Mouse (Mus musculus): ENCODE measurements around the gene Lrp8. TPM values are rescaled to one million over a fixed set of nuclear protein-coding genes. Genes with fewer than 3 reads are reported as not detected.
A peak's percentile ranks its signal among the peaks of the same experiment; 100 is the strongest.

The Lrp8 gene
- total and polyA plus RNA-seq, 3 experiments, result 6.4 to 21.1 (median 14.2) TPM

DNA sequence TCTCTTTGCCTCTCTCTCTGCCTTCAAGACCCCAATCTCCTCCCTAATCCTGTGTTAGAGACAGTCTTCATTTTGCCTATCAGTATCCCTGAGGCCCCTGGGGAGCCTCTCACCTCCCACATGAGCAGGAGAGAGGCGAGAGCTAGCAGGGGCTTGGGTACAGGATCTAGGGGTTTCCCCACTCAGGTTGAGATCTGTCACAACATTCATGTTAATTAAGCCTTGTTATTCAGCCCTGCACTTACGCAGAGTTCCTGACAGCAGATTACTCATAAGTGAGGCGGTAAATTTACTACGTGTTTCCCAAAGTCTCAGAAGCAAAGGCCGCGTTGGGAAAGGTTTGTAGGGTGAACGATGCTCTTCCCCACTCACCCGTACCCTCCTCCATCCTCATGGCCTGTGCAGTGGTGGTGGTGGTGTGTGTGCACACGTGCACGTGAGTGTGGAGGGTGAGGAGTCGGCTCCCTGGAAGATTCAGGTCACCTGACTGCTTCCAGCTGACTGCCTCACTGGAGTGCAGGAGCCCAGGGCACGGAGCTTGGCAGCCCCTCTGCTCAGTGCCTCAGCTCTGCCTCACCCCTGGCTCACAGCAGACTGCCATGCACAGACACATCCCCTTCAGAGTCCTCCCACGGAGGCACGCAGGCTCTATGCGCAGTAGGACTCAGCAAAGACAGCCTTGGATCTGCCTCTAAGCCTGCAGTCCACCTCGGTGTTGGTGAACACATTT lies 18.1 kb downstream of the Lrp8 start:
- H3K79me2 ChIP-seq (replicated peaks; ENCODE audit: control insufficient read depth, extremely low read depth, insufficient read depth, poor library complexity, severe bottlenecking), result no peaks in the 10 kb centered on the region
- H3K9me3 ChIP-seq (replicated peaks; ENCODE audit: low read length), result no peaks in the 10 kb centered on the region
- no peak overlapping the region for H3K9ac ChIP-seq (ENCODE audit: insufficient read depth, low read depth)
- no peak overlapping the region for H3K27ac ChIP-seq (ENCODE audit: insufficient read depth, low read depth)
- H3K4me1 ChIP-seq (ENCODE audit: control insufficient read depth in 1 of 2, insufficient read depth in 2 of 2), result peaks cover 13 to 50% of the 10 kb centered on the region in 2 experiments
- in situ Hi-C loops (cut with MboI; ENCODE audit: low pct_ligation_motif_present, low pct_unique_long_range_greater_than_20kb, low sequenced_read_pairs) (no loop called here), dilution Hi-C loops (cut with MboI; ENCODE audit: extremely low pct_ligation_motif_present, extremely low pct_unique_long_range_greater_than_20kb, low sequenced_read_pairs) (no loop called here)
- H3K36me3 ChIP-seq (replicated peaks in 1 of 2; ENCODE audit: control insufficient read depth in 1 of 2, insufficient read depth in 1 of 2, low read length in 1 of 2), result peaks cover 0 to 74% of the 10 kb centered on the region in 2 experiments
- TF ChIP-seq USF1 (IDR thresholded peaks at IDR 0.05; ENCODE audit: low read depth, low read length), result no peak
- peak; percentile 88 for TF ChIP-seq BHLHE40 (IDR thresholded peaks at IDR 0.05; ENCODE audit: low read depth, low read length)
- H3K27me3 ChIP-seq (replicated peaks), result no peaks in the 10 kb centered on the region
- H3K4me3 ChIP-seq (replicated peaks in 1 of 3; ENCODE audit: low read depth in 2 of 3, low read length in 2 of 3, poor library complexity in 1 of 3), result peak overlapping the region in 1 of 3 experiments; percentile 28
- DNase-seq (ENCODE audit: extremely low read depth), result peak; percentile 55
- no peak overlapping the region for H3K4me2 ChIP-seq (ENCODE audit: insufficient read depth, low read depth, poor library complexity, severe bottlenecking)

DNA sequence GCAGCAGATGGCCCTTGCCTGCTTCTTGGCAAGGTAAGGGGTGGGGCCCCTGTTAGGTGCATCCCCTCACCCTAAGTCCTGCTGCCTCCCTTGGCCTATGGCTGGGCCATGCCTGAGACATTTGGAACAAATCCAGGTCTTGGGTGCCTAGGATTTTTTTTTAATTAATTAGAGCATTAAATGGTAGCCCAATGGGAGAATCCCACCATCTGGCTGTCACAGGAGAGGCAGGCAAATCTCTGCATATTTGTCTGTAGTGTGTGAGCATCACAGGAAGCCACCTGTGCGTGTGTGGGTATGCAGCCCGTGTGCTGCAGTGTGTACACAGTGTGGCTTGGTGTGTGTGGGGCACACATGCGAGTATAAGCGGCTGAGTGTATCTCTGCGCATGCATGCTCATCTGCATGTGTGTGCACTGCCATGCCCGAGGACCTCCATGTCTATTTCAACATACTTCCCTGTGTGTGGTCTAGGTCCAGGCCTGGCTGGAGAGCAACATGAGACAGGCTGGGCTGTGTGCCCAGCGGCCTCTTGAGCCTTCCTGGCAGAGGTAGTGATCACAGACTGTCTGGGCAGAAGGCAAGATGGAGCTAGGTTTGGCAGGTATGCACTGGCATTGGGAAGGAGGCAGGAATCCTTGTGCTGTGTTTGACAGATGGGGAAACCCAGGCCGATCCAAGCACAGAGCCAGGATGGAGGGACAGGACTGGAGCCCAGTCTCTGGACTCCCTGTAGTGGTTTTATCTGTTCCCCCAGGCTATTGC lies 19.0 kb downstream of the Lrp8 start:
- Histone ChIP-seq H3K9me3 (replicated peaks; ENCODE audit: low read length) (no peaks in the 10 kb centered on the region), H3K9ac (ENCODE audit: insufficient read depth, low read depth) (no peak overlapping the region), H3K4me1 (ENCODE audit: control insufficient read depth in 1 of 2, insufficient read depth in 2 of 2) (peaks cover 13 to 50% of the 10 kb centered on the region in 2 experiments), H3K27me3 (replicated peaks) (no peaks in the 10 kb centered on the region), H3K36me3 (replicated peaks in 1 of 2; ENCODE audit: control insufficient read depth in 1 of 2, insufficient read depth in 1 of 2, low read length in 1 of 2) (peaks cover 0 to 74% of the 10 kb centered on the region in 2 experiments), H3K4me2 (ENCODE audit: insufficient read depth, low read depth, poor library complexity, severe bottlenecking) (no peak overlapping the region), H3K4me3 (replicated peaks in 1 of 3; ENCODE audit: low read depth in 2 of 3, low read length in 2 of 3, poor library complexity in 1 of 3) (no peak overlapping the region), H3K79me2 (replicated peaks; ENCODE audit: control insufficient read depth, extremely low read depth, insufficient read depth, poor library complexity, severe bottlenecking) (no peaks in the 10 kb centered on the region), H3K27ac (ENCODE audit: insufficient read depth, low read depth) (no peak overlapping the region)
- in situ Hi-C loops (cut with MboI; ENCODE audit: low pct_ligation_motif_present, low pct_unique_long_range_greater_than_20kb, low sequenced_read_pairs) (no loop called here), dilution Hi-C loops (cut with MboI; ENCODE audit: extremely low pct_ligation_motif_present, extremely low pct_unique_long_range_greater_than_20kb, low sequenced_read_pairs) (no loop called here)
- DNase-seq (ENCODE audit: extremely low read depth), result no peak
- TF ChIP-seq NELFE (IDR thresholded peaks at IDR 0.05; ENCODE audit: low read depth, low read length) (no peak), ZNF384 (IDR thresholded peaks at IDR 0.05; ENCODE audit: low read depth, low read length) (no peak), SIN3A (IDR thresholded peaks at IDR 0.05; ENCODE audit: low read length) (no peak), KAT2A (IDR thresholded peaks at IDR 0.05; ENCODE audit: insufficient replicate concordance, low read length) (no peak), SMC3 (IDR thresholded peaks at IDR 0.05; ENCODE audit: low read depth, low read length) (no peak), UBTF (IDR thresholded peaks at IDR 0.05; ENCODE audit: low read depth, low read length) (no peak)

DNA sequence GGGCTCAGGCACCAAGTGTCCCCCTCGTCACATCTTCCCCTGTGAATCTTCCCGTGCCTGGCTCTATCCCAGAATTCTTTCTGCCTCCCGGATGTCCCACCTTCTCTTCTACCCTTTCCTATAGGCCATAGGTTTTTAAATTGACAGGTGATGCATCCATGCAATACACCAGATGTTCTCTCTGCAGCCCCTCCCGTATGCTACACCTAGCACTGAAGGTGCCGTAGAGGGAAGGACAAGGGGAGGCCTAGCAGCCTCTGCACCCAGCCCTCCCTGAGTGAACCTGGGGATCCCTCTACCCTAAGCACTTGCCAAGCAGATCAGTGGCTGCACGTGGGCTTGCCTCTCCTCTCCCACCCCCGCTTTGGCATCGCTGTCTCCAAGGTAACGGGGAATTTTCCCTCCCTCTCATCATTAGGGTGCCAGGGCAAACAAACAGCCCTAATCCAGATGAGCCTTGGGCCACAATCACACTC lies 20.9 kb downstream of the Lrp8 start:
- no peak for TF ChIP-seq KAT2A (IDR thresholded peaks at IDR 0.05; ENCODE audit: insufficient replicate concordance, low read length)
- no peak for TF ChIP-seq E2F4 (IDR thresholded peaks at IDR 0.05; ENCODE audit: insufficient replicate concordance, low read depth, low read length)
- TF ChIP-seq TCF12 (IDR thresholded peaks at IDR 0.05; ENCODE audit: low read depth, low read length), result no peak
- no peak for TF ChIP-seq USF2 (conservative IDR thresholded peaks at IDR 0.05; ENCODE audit: low read depth, low read length)
- no peak for TF ChIP-seq MYC (IDR thresholded peaks at IDR 0.05; ENCODE audit: low read depth, low read length)
- TF ChIP-seq JUND (conservative IDR thresholded peaks at IDR 0.05; ENCODE audit: low read depth, low read length), result no peak
- TF ChIP-seq POLR2A (IDR thresholded peaks at IDR 0.05; ENCODE audit: low read depth, low read length), result no peak
- TF ChIP-seq MEF2A (IDR thresholded peaks at IDR 0.05; ENCODE audit: borderline replicate concordance, low read depth, low read length), result no peak
- no peak for TF ChIP-seq ZC3H11A (IDR thresholded peaks at IDR 0.05; ENCODE audit: low read depth, low read length)
- TF ChIP-seq MAFK (IDR thresholded peaks at IDR 0.05; ENCODE audit: insufficient replicate concordance, low read length), result no peak
- no peak for TF ChIP-seq HCFC1 (IDR thresholded peaks at IDR 0.05; ENCODE audit: low read depth, low read length)
- TF ChIP-seq MXI1 (IDR thresholded peaks at IDR 0.05; ENCODE audit: low read depth, low read length), result no peak
- no peak for TF ChIP-seq SIN3A (IDR thresholded peaks at IDR 0.05; ENCODE audit: low read length)
- no peak for TF ChIP-seq SMC3 (IDR thresholded peaks at IDR 0.05; ENCODE audit: low read depth, low read length)
- TF ChIP-seq ZKSCAN1 (IDR thresholded peaks at IDR 0.05; ENCODE audit: borderline replicate concordance, low read depth, low read length), result no peak
- no peak for TF ChIP-seq MAX (IDR thresholded peaks at IDR 0.05; ENCODE audit: low read length)
- Histone ChIP-seq H3K27me3 (replicated peaks) (no peaks in the 10 kb centered on the region), H3K4me2 (ENCODE audit: insufficient read depth, low read depth, poor library complexity, severe bottlenecking) (no peak overlapping the region), H3K9ac (ENCODE audit: insufficient read depth, low read depth) (no peak overlapping the region), H3K4me3 (replicated peaks in 1 of 3; ENCODE audit: low read depth in 2 of 3, low read length in 2 of 3, poor library complexity in 1 of 3) (no peak overlapping the region), H3K27ac (ENCODE audit: insufficient read depth, low read depth) (no peak overlapping the region), H3K36me3 (replicated peaks in 1 of 2; ENCODE audit: control insufficient read depth in 1 of 2, insufficient read depth in 1 of 2, low read length in 1 of 2) (peaks cover 0 to 75% of the 10 kb centered on the region in 2 experiments), H3K79me2 (replicated peaks; ENCODE audit: control insufficient read depth, extremely low read depth, insufficient read depth, poor library complexity, severe bottlenecking) (no peaks in the 10 kb centered on the region), H3K9me3 (replicated peaks; ENCODE audit: low read length) (no peaks in the 10 kb centered on the region), H3K4me1 (ENCODE audit: control insufficient read depth in 1 of 2, insufficient read depth in 2 of 2) (peaks cover 13 to 35% of the 10 kb centered on the region in 2 experiments)
- dilution Hi-C loops (cut with MboI; ENCODE audit: extremely low pct_ligation_motif_present, extremely low pct_unique_long_range_greater_than_20kb, low sequenced_read_pairs), result no loop called here
- in situ Hi-C loops (cut with MboI; ENCODE audit: low pct_ligation_motif_present, low pct_unique_long_range_greater_than_20kb, low sequenced_read_pairs), result no loop called here
- DNase-seq (ENCODE audit: extremely low read depth), result no peak
